Mouse (Mus musculus): Measurements from ENCODE around the gene Speer4f1. TPM values are rescaled to one million over a fixed set of nuclear protein-coding genes. Genes with fewer than 3 reads are reported as not detected.

The Speer4f1 gene
- total and polyA plus RNA-seq, 3 experiments: not detected

Other genes with a start within 250 kb of the Speer4f1 start
- gene Speer4f2, start 102.9 kb upstream of the Speer4f1 start, total RNA-seq (2012; rRNA removed): not detected in 2 replicates
- not detected in 2 replicates for gene Speer4f2, start 102.9 kb upstream of the Speer4f1 start, total RNA-seq (2014; rRNA removed)
- not detected in 2 replicates for gene Speer4f2, start 102.9 kb upstream of the Speer4f1 start, polyA plus RNA-seq (2012; ENCODE audit: insufficient read length, low read depth)
- not detected in 2 replicates for gene Sema3c, start 98.2 kb downstream of the Speer4f1 start, total RNA-seq (2012; rRNA removed)
- not detected in 2 replicates for gene Sema3c, start 98.2 kb downstream of the Speer4f1 start, total RNA-seq (2014; rRNA removed)
- gene Sema3c, start 98.2 kb downstream of the Speer4f1 start, polyA plus RNA-seq (2012; ENCODE audit: insufficient read length, low read depth): not detected in 2 replicates

All from CH12.LX (cell line).